Mouse (Mus musculus) right cerebral cortex, postnatal 36 days (tissue): ENCODE measurements around the gene Tmc7.

Source experiments
- DNase-seq, 2 experiments: peaks; one replicate each; pipeline ENCODE4 v3.0.0; 2022; ENCODE audit warnings: low spot score in 2 of 2, mixed read lengths in 1 of 2

The Tmc7 gene

DNA sequence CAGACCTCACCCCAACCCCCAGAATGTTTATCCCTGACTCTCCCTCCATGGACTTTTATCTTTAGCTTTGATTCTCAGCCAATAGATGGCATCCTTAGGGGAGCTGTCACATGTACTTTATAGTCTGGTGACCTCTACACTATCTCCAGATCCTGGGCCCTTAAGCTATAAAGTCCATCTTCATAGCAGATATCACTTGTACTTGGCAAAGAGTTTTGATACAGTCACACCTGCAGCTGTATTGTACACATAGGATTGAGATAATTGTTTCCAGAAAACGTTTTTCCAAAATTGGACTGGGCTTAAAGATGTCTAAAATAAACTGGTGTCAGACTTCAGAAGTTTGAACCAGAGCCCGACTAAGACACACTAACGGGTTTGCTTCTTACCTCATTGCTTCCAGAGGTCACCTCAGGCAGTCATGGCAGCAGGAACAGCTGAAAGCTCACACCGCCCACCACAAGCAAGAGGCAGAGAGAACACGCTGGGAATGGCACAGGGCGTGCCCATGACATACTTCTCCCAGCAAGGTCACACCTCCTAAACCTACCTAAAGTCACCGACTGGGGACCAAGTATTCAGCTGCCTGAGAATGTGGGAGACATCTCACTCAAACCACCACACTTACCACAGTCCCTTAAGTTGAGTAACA is 84.6 kb downstream of the Tmc7 start:
- no peak for DNase-seq

DNA sequence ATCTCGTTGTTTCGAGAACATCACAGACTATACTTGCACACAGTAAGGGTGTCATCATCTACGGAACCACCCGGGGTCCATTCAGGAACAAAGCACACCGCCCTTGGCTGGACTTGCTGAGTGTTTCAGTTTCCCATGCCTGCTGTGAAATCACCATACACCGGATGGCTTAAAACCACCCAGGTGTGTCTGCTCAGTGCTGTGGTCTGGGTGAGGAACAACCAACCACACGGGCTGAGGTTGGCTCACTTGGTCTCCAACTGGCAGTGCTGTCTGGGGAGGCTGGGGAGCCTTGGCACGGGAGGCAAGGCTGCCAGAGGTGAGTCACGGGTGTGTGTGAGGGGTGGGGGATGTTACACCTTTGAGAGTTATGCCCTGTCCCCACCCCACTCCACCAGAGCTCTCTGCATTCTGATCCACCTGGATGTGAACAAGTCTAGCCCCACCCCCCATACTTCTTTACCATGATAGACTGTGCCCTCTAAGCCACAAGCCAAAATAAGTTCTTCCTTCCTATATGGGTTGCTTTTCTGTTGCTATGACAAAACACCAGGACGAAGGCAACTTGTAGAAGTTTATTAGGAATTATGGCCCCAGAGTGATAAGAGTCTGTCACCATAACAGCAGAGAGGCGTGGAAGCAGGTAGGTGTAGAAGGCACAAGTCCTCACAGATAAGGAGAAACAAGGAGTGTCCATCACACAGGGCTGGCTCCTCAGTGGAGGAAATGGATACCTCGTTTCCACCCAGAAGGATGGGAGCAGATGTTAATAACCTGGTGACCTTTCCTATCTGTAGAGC is 85.4 kb downstream of the Tmc7 start:
- no peak for DNase-seq

DNA sequence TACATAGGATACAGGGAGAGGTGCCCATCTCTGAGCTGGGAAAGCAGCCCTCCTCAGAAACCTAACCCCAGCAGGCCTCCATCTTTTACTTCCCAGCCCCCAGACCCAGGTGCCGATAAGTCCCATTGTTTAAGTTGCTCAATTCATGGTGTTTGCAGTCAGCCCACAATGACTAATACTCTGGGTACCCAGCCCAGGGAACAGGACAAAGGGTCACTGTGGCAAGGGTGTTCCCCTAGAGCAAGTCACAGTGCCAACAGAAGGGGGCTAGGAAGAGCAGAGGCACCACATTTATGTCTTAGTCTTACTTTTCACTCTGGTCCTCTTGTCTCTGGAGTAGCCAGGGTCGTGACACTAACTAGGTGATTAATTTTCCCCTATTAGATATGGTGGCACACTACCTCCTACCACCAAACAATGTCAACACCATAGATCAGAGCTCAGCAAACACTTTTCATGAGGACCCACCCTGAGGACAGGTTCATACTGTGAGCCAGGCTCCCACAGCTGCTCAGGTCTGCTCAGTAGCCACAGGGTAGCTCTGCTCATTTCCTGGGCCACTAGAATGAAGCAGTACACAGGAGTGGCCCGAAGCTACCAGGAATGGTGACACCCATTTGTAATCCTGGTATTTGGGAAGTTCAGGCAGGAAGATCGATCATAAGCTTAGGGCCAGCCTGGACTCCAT is 89.5 kb downstream of the Tmc7 start:
- no peak for DNase-seq

DNA sequence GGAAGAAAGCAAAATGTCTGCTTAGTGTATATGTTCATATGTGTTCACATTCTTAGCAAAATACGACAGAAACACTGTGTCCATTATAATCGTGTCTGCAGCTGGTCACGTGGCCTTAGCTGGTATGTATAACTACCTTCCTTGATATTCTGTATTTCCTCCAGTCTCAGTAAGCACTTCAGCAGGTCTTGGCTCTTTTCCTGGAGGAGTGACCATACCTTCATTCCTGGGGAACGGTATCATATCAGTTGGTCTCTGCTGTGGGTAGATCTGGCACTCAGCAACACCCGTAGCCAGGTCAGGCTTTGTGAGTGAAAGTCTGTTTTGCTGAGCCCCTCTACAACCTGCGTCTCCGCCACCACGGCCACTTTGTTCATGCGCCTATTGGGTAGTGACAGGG is 90.6 kb downstream of the Tmc7 start:
- DNase-seq, result no peak

DNA sequence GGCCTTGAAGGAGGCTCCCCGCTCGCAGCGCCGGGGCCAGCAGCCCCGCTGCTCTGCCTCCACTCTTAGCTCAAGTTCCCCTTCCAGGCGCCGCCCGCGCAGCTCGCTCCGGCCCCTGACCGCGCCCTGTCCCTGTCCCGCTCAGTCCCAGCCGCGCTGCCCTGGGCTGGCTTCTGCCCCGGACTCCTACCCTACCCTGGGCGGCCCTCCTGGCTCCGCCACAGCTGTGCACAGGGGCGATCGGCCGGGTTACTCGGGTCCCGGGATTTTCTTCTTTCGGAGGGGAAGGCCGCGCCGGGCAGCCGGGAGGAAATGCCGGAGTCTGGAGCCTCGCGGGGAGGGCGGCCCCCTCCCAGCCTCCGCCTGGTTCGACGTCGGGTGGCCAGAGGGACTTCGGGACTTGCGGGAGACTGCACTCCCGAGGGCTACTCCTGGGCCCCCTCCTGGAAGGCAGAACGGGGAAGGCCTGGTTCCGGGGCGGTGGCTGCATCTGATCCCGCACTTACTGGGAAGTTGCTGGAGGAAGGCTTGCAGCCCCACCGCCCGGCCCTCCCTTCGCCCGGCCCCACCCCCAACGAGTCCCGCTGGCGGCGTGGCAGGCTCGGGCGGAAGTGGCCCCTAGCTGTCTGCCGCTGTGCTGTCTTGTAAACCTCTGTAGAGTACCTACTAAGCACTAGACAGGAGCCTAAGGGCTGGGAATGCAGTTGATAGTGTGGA is 92.9 kb downstream of the Tmc7 start, which contains the start of gene Itpripl2:
Gene Itpripl2 (minus strand): TSS at position 545 of the 717 bp plus-strand sequence.
- no peak for DNase-seq

DNA sequence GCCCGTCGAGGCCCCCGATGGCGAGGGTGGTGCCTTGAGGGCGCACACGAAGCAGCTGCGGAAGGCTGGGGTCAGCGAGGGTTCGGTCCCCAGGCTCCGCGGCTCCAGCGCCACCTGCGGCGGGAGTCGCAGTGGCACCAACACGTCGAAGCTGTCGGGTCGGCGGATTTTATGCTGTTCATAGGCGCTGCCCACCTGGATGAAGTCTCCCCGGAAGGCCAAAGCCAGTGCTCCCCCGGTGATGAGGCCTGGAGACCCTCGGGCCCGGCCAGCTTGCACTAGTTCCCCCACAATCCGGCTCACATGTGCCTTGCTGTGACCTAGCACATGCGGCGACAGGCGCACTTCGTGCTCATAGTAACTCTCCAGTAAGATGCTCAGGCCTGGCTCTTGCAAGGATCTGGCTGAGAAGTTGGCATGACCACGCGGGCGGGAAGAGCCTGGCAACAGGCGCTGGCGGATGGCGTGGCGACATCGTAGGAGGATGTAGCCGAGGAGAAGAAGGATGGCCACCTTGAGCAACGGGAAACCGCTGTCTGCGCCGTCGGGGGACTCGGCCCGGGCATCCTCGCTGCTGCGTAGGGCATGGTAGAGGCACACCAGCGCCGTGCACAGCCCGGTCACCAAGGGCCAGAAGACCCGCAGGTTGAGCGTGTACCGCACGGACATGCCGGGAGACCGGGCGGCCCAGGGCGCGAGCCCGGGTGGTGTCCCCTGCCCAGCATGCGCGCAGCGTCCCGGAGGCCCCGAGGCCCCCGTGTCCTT is 93.7 kb downstream of the Tmc7 start:
- no peak for DNase-seq

DNA sequence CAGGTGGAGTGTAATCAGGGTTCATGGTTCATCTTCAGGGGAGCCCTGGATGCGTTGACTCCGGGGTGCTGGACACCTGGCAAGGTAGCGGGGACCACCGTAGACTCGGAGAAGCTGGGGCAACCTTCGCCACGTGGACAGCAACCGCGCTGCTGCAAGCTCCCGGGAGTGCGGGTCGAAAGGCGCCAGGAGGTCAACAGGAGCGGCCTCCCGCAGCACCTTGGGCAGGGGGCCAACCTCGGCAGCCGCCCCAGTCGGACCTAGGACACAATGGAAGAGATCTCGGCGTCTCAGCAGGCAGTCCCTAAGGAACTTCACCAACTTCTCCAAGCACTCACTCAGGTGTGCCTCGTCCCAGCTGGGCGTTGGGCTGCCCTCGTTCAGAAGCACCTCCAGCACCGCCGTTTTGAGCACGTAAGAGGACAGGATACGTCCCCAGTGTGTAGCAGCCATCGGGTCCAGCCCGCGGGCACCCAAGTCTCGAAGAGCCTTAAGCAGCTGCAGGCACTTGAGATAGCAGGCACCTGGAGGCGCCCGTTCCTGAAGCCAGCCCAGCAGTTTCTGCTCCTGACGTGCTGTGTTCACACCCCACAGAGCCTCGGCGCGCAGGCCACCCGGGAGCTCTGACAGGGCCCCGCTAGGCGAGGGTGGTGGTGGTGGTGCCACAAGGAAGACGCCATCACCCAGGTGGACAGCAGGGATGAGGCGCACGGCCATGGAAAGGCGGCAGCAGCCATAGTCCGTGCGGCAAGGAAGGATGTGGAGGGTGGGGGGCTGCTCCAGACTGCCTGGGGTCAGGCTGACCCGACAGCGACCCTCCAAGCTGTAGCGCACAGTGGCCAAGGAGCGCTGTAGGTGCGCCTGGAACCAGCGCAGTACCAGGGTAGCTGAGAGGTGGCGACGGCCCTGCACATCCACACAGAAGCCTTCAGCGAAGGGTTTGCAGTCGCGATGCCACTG is 94.5 kb downstream of the Tmc7 start:
- DNase-seq, result no peak

DNA sequence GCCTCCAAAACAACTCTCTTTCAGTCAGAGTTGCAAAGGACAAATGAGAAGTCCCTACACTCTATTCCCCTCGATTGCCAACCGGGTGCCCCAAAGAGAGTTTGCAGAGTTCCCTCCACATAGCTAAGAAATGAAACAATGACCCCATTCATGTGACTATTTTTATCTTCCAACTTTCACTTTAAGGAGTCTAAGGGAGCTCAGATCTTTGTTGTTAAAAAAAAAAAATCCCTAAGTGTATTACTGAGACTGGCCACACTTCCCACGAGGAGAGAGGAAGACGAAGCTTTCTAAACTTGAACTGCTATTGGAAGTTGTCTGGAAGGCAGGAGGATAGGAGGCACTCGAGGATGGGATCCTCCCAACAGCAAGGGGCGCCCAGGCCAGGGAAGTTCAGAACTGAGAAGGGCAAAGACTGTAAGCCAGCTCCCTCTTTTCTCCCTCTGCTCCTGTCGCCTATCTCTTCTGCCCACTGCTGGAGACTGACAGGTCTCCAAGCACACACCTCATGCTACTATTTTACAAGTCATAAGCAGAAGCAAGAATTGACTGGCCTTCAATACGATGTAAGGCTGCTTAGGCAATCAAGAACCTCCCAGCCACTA is 96.4 kb downstream of the Tmc7 start:
- DNase-seq, result no peak

DNA sequence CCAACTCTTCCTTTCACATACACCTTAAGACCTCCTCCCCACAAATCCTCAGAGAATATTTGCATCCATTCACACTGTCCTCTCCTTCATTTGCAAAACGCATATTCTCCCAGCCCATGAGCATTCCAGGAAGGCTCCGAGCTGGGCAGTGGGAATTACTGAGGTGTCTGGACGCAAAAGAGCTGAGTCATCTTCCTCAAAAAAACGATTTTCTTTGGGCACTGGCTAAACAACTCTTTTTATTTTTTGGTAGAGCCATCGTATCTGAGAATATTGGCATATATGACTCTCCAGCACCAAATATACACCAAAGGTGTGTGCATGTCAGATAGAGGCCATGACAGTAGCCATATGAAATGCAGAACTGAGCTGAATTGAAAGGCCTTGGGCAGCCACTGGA is 97.6 kb downstream of the Tmc7 start:
- DNase-seq, result no peak
